Mouse (Mus musculus): ENCODE measurements around the gene Cacng1. TPM values are rescaled to one million over a fixed set of nuclear protein-coding genes. Genes with fewer than 3 reads are reported as not detected.

Gene Cacng1
- polyA plus RNA-seq (2015; fragmentation: Nextera tagmentation; extraction: Ambion mirVana), result 0.70 and 1.1 TPM in 2 replicates

DNA sequence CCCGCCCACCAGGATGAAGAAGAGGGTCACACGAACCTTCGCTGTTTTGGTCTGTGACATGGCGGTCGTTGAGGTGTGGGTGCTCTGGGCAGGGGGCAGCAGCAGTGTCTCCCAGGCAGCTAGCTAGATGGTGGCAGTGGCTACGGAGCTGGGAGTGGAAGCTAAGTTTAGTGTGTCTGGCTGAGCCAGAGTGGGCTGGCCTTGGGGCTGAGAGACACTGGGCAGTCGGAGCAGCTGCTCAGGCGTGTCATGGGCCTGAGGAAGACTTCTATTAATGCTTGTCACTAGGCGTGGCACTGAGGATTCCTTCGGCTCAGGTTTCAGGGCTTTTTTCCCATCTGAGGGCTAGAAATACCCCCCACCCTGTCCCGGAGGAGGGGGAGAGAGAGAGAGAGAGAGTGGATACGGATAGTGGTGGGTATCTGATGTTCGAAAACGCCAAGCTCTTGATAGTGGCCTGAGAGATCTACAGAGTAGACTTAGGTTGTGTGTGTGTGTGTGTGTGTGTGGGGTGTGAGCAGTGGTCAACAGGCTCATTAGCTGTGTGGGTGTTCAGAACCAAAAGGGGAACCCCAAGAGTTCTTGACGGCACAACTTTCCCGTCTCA lies at the start of gene Cacng1:
Gene Cacng1 (minus strand): TSS at position 191 of the 607 bp plus-strand sequence.
- Histone ChIP-seq H3K9ac (no peak within 1 kb of the TSS), H3K27me3 (no peaks in the 10 kb centered on the region), H3K36me3 (no peaks in the 10 kb centered on the region), H3K27ac (no peak within 1 kb of the TSS), H3K4me2 (no peak within 1 kb of the TSS), H3K4me3 (no peak within 1 kb of the TSS), H3K4me1 (0 out of 2 replicates have a peak, but pooled peaks cover 3% of the 10 kb centered on the region), H3K9me3 (peaks cover 5% of the 10 kb centered on the region; the same call in 1 of the 2 replicates)
- no peak for ATAC-seq (ENCODE audit: insufficient number of reproducible peaks, insufficient read depth, low FRiP score, low TSS enrichment, low read depth)
- WGBS, result 75% methylated on average over 16 of the region's 16 CpGs

DNA sequence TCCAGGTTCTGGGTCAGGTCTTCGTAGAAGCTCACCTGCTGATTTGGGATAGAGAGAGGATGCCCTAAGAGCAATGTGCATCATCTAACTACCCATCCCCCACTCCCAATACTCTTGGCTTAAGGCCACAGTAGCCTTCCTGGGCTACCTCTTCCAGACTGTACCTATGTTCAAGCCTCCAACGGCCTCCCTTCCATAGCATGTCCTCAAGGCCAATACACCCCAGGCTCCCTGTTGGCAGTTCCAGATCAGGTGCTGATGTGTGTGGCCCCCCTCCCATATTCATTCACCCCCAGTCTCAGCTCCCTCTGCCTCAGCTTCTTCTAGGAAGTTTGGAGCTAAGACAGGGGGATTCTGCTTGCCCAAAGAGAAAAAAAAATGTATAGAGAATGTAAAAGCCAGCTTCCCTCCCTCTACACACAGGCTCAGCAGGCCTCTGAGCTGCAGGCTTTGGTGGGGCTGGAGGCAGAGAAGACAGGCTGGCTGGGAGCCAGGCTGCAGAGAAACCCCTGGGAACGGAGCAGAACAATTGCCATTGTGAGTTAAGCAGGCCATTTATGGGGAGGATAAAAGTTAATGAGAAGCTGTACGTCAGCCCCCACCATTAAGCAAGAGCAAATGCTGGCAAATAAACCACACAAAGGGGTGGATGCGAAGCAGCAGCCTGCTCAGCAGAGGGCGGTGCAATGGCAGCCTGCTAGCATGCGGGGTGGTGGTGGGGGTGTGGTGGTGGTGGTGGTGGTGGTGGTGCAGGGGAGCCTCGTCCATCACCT lies 46.6 kb upstream of the Cacng1 start:
- peaks cover 24% of the 10 kb centered on the region for H3K4me1 ChIP-seq

DNA sequence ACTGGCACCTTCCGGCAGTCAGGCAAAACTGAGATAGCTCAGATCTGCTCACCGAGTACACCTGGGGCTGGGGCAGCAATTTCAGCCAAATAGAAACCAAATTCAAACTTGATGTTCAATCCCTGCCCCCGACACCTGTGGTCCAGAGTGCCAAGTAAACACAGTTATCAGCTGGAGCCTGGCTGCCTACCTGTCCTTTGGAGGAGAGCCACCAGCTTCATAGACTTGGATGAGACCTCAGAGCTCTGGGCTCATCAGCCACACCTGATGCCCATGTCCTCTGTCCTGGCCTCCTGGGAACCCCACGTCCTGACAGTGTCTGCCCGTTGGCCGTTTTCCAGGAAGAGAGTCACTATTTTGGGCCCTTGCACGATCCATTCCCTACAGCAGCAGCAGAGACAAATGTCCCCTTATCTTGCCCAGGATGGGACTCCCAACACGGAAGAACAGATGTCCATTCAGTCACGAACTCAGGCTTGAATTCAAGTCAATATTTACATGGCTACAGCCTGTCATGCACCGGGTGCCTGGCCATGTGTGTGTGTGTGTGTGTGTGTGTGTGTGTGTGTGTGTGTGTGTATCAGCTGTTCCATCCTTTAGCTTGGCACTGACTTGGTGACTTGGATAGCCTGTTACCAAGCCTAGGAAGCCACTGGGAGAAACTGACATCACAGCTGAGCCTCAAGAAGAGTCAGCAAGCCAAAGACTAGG lies 45.6 kb upstream of the Cacng1 start:
- no peaks in the 10 kb centered on the region for H3K27me3 ChIP-seq
- ATAC-seq (ENCODE audit: insufficient number of reproducible peaks, insufficient read depth, low FRiP score, low TSS enrichment, low read depth), result no peak
- no peak overlapping the region for H3K27ac ChIP-seq
- H3K9me3 ChIP-seq, result no peaks in the 10 kb centered on the region
- no peak overlapping the region for H3K4me2 ChIP-seq
- WGBS, result 73% methylated on average over 10 of the region's 10 CpGs
- H3K4me1 ChIP-seq, result peaks cover 24% of the 10 kb centered on the region
- no peak overlapping the region for H3K4me3 ChIP-seq
- H3K36me3 ChIP-seq, result no peaks in the 10 kb centered on the region
- H3K9ac ChIP-seq, result no peak overlapping the region

More for the DNA sequence above, 46.6 kb upstream of the Cacng1 start:
- peak overlapping the region; percentile 60; the same call in 1 of the 2 replicates for H3K27ac ChIP-seq
- ATAC-seq (ENCODE audit: insufficient number of reproducible peaks, insufficient read depth, low FRiP score, low TSS enrichment, low read depth), result peak; percentile 61; the same call in 1 of the 2 replicates
- H3K4me3 ChIP-seq, result no peak overlapping the region
- no peaks in the 10 kb centered on the region for H3K36me3 ChIP-seq
- WGBS, result 23% methylated on average over 8 of the region's 8 CpGs
- no peaks in the 10 kb centered on the region for H3K27me3 ChIP-seq
- H3K4me2 ChIP-seq, result no peak overlapping the region; the same call in 1 of the 2 replicates
- H3K9me3 ChIP-seq, result no peaks in the 10 kb centered on the region
- 0 out of 2 replicates have a peak overlapping the region, but pooled peaks have one; percentile 3 for H3K9ac ChIP-seq

DNA sequence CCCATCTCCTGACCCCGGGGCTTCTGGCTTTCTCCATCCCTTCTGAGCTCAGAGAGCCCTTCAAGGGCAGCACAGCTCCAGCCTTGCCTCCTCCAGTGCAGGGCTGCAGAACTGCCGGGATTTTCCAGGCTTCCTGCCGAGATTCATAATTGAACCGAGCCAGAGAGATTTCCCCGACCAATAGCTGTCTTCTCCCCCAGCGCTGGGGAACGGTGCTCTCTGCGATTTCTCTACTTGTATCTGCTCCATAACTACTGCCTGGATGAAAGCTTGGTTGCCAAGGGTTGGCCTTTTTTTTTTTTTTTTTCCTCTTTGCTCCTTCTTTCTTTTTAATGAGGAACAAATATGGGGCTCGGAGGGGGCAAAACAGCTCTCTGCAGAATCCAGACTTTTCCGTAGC lies 43.7 kb upstream of the Cacng1 start:
- no peak for ATAC-seq (ENCODE audit: insufficient number of reproducible peaks, insufficient read depth, low FRiP score, low TSS enrichment, low read depth)
- Histone ChIP-seq H3K4me1 (peaks cover 27% of the 10 kb centered on the region), H3K4me3 (no peak overlapping the region), H3K27me3 (no peaks in the 10 kb centered on the region), H3K9ac (no peak overlapping the region), H3K36me3 (no peaks in the 10 kb centered on the region), H3K9me3 (no peaks in the 10 kb centered on the region), H3K27ac (no peak overlapping the region), H3K4me2 (no peak overlapping the region)
- WGBS, result 36% methylated on average over 10 of the region's 10 CpGs

DNA sequence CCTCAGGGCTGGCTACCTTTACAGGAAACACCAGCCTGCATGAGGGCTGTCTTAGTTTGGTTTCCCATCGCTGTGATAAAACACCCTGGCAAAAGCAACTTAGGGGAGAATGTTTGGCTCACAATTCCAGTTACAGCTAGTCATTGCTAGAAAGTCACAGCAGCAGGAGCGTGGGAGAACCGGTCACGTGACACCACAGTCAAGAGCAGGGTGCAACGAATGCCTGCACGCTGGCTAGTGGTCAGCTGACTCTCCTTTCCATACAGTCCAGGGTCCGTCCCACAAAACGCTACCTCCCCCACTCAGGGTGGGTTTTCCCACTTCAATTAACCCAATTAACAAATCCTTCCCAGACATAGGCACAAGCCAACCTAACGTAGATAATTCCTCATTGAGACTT lies 43.2 kb upstream of the Cacng1 start:
- Histone ChIP-seq H3K27me3 (no peaks in the 10 kb centered on the region), H3K36me3 (no peaks in the 10 kb centered on the region), H3K4me1 (peaks cover 27% of the 10 kb centered on the region), H3K27ac (no peak overlapping the region), H3K4me3 (no peak overlapping the region), H3K4me2 (no peak overlapping the region), H3K9ac (no peak overlapping the region), H3K9me3 (no peaks in the 10 kb centered on the region)
- 78% methylated on average over 9 of the region's 9 CpGs for WGBS
- no peak for ATAC-seq (ENCODE audit: insufficient number of reproducible peaks, insufficient read depth, low FRiP score, low TSS enrichment, low read depth)

DNA sequence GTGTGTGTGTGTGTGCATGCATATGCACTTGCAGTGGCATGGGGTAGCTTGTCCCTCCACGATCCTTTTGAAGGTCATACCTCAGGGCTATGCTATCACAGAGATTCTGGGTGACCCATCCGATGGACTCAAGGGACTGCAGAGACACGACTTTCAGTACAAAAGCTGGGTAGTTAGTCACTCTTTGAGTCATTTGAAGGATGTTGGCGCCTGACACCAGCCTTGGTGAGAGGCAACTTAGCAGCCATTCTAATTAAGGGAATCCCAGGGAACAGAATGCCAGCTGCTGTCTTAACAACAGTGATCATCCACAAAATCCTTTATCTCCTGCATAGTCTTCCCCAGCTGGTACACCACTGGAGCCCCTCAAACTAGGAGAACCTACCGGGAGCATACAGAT lies 32.8 kb upstream of the Cacng1 start:
- no peak overlapping the region for H3K27ac ChIP-seq
- H3K27me3 ChIP-seq, result no peaks in the 10 kb centered on the region
- H3K9me3 ChIP-seq, result no peaks in the 10 kb centered on the region
- no peak for ATAC-seq (ENCODE audit: insufficient number of reproducible peaks, insufficient read depth, low FRiP score, low TSS enrichment, low read depth)
- H3K36me3 ChIP-seq, result no peaks in the 10 kb centered on the region
- H3K4me3 ChIP-seq, result no peak overlapping the region
- no peak overlapping the region for H3K4me2 ChIP-seq
- 83% methylated on average over 5 of the region's 5 CpGs for WGBS
- H3K9ac ChIP-seq, result no peak overlapping the region
- peaks cover 6% of the 10 kb centered on the region for H3K4me1 ChIP-seq

DNA sequence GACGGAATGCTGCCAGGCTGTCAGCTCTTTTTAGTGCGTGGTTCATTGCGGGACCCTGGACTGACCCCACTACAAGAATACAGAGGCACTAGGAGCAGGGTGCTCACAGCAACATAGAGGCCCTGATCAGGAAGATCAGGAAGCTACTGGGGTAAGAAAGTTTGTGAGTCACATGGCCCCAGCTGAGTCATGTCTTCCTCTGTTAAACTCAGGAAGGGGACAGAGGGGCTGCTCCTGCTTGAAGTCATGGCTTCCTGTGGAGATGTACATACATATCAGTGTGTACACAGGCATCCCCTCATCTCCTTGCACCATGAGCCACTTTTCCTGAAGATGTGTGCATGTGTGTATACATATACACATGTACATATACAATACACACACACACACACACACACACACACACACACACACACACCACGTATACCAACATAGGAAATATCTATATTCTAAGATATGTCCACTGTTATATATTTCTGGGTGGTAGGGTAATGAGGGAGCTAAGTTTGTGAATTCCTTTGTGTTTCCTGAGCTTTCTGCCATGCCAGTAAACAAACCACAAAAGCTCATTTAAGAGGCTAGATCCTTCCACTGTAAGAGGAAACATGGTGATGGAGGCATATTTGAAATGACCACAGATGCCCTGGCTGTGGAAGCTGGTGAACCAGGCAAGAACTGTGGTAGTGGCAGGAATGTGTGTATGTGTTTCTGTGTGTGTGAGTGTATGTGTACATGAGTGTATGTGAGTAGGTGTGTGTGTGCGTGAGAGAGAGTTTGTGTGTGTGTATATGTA lies 32.1 kb upstream of the Cacng1 start:
- Histone ChIP-seq H3K27me3 (no peaks in the 10 kb centered on the region), H3K9ac (no peak overlapping the region), H3K4me2 (no peak overlapping the region), H3K36me3 (no peaks in the 10 kb centered on the region), H3K4me3 (no peak overlapping the region), H3K4me1 (no peaks in the 10 kb centered on the region; the same call in 1 of the 2 replicates), H3K9me3 (no peaks in the 10 kb centered on the region), H3K27ac (no peak overlapping the region)
- WGBS, result 79% methylated on average over 5 of the region's 5 CpGs
- ATAC-seq (ENCODE audit: insufficient number of reproducible peaks, insufficient read depth, low FRiP score, low TSS enrichment, low read depth), result no peak

DNA sequence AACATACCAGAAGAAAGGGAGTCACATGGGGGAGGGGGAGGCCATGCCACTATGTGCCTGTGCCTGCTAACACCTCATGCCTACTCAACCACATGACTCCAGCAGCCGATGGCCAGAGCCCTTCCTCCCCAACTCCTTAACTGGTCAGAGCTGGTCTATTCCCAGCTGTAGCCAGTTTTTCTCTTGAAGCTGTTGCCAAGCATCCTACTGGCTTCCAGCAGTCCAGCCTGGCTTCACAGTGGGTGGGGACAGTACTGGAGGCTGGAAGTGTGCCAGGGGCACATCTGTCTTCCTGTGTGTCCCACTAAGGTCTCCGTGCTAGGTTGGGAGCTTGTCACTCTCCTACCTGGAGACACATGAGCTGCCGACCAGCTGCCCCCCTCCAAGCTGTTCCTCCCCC lies 26.8 kb upstream of the Cacng1 start:
- peaks cover 24% of the 10 kb centered on the region; the same call in 1 of the 2 replicates for H3K36me3 ChIP-seq
- WGBS, result 68% methylated on average over 3 of the region's 3 CpGs
- peaks cover 20% of the 10 kb centered on the region; the same call in 1 of the 2 replicates for H3K4me1 ChIP-seq
- no peak overlapping the region for H3K9ac ChIP-seq
- ATAC-seq (ENCODE audit: insufficient number of reproducible peaks, insufficient read depth, low FRiP score, low TSS enrichment, low read depth), result no peak
- no peak overlapping the region for H3K4me3 ChIP-seq
- no peak overlapping the region for H3K4me2 ChIP-seq
- H3K27ac ChIP-seq, result no peak overlapping the region
- H3K9me3 ChIP-seq, result no peaks in the 10 kb centered on the region
- H3K27me3 ChIP-seq, result no peaks in the 10 kb centered on the region

DNA sequence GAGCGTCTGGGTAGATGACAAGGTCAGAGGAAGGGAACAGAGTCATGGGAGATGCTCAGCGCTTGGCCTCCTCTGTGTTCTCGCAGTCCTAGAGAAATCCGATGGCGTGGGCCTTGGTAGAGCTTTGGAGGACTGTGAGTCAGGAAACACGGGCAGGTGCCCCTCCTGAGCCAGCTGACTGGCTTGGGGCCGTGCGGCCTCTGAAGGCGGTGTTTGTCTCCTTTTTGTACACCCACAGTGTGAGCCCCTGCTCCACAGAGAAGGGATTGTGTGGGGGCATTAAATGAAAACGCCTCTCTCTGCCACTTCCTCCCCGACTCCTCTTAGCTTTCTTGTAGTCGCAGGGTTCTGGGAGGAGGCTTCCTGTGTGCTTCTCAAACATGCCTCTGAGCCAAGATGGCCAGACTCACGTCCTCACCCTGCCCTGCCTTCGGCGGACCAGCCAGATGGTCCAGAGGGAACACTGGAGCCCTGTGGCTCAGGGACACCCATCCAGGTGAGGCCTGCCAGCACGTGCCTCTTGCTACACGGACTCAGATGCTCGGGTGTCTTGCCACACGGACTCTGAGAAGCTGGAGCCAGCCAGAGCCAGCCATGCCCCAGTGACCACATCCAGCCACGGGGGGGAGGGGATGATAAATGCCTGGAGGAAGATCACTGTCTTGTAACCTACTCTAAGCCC lies 22.2 kb upstream of the Cacng1 start:
- no peak overlapping the region for H3K4me3 ChIP-seq
- ATAC-seq (ENCODE audit: insufficient number of reproducible peaks, insufficient read depth, low FRiP score, low TSS enrichment, low read depth), result no peak
- no peaks in the 10 kb centered on the region for H3K27me3 ChIP-seq
- no peak overlapping the region for H3K27ac ChIP-seq
- peaks cover 20% of the 10 kb centered on the region; the same call in 1 of the 2 replicates for H3K4me1 ChIP-seq
- 68% methylated on average over 20 of the region's 20 CpGs for WGBS
- H3K9ac ChIP-seq, result no peak overlapping the region
- H3K36me3 ChIP-seq, result peaks cover 54% of the 10 kb centered on the region
- no peaks in the 10 kb centered on the region for H3K9me3 ChIP-seq
- H3K4me2 ChIP-seq, result no peak overlapping the region

DNA sequence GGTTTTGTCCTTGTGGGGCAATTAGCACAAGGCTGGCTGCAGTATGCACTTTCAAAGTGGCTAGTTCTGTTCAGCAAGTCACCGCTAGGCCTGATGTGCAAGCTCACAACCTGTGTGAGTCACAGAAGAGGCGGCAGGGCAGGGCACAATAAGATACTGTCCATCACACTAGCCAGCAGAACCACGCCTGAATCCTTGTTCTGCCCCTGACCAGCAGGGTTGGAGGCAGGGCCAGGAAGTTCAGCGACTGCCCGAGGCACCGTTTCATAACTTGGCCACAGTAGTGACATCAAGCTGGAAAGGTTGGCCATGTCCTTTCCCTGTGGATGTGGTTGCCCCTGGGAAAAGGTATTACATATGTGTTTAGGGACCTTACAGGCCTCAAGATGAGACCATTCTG lies 21.6 kb upstream of the Cacng1 start:
- H3K4me1 ChIP-seq, result peaks cover 16% of the 10 kb centered on the region; the same call in 1 of the 2 replicates
- H3K4me3 ChIP-seq, result no peak overlapping the region
- no peak overlapping the region for H3K27ac ChIP-seq
- H3K9me3 ChIP-seq, result no peaks in the 10 kb centered on the region
- WGBS, result 60% methylated on average over 6 of the region's 6 CpGs
- H3K27me3 ChIP-seq, result no peaks in the 10 kb centered on the region
- ATAC-seq (ENCODE audit: insufficient number of reproducible peaks, insufficient read depth, low FRiP score, low TSS enrichment, low read depth), result no peak
- H3K4me2 ChIP-seq, result no peak overlapping the region
- peaks cover 60% of the 10 kb centered on the region for H3K36me3 ChIP-seq
- H3K9ac ChIP-seq, result no peak overlapping the region

Data from embryonic facial prominence, embryonic 13.5 days (tissue).